13 mouse cellular contexts compared by ENCODE assay signal in the genomic region with DNA sequence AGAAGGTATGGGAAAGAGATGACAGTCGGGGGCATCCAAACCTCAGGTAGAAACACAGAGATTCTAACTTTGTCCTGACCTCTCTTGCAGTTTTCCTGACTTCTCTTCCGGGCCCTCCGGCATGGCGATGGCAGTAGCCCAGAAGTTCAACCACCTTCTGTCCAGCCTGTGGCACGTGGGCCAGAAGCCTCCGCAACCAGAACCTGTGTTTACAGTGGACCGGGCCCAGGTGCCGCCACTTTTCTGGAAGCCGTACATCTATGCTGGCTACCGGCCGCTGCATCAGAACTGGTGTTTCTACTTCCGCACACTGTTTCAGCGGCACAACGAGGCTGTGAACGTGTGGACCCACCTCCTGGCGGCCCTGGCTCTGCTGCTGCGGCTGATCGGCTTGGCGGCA. TPM values are rescaled to one million over a fixed set of nuclear protein-coding genes. Genes with fewer than 3 reads are reported as not detected.
"Had no signal": no experiment of that assay in that cellular context is flagged by ENCODE, and none has a peak within 500 bp of the region (broad histone marks: within the 10 kb centered on the region; RNA-seq: fewer than 3 reads in every experiment).

No protein-coding gene starts in this region.

- H3K9me3 ChIP-seq: limb, embryonic 10.5 days; midbrain, embryonic 15.5 days; neural tube, embryonic 12.5 days had no signal

- H3K27ac ChIP-seq: left cerebral cortex, adult 2 months; limb, embryonic 10.5 days; midbrain, embryonic 15.5 days; neural tube, embryonic 12.5 days had no signal

- H3K36me3 ChIP-seq: limb, embryonic 10.5 days; midbrain, embryonic 15.5 days had no signal

- H3K9ac ChIP-seq: lung, embryonic 14.5 days; midbrain, embryonic 15.5 days; neural tube, embryonic 12.5 days had no signal

- H3K4me3 ChIP-seq: left cerebral cortex, adult 2 months; limb, embryonic 10.5 days; midbrain, embryonic 15.5 days; neural tube, embryonic 12.5 days had no signal

- H3K4me2 ChIP-seq: lung, embryonic 14.5 days; midbrain, embryonic 15.5 days; neural tube, embryonic 12.5 days had no signal

- ATAC-seq: midbrain, embryonic 15.5 days had no signal

- H3K27me3 ChIP-seq: midbrain, embryonic 15.5 days; neural tube, embryonic 12.5 days had no signal

- DNase-seq: kidney, adult 18-20 months; kidney, postnatal 10 days; kidney, postnatal 4 days; lung, embryonic 14.5 days; lung, postnatal 10 days; lung, postnatal 4 days; thymus, postnatal 36 days had no signal

RNA-seq across cellular contexts. Expression of gene Aunip, which starts 4.1 kb away (rescaled TPM):
- total RNA-seq: monocyte, adult 5-6 weeks; neutrophil, adult 5-6 weeks had no signal
